Mouse (Mus musculus) heart, embryonic 10.5 days (tissue): ENCODE measurements around the gene Vps52. TPM values are rescaled to one million over a fixed set of nuclear protein-coding genes. Genes with fewer than 3 reads are reported as not detected.

Source experiments
- DNase-seq: peaks from one replicate; pipeline ENCODE4 v3.0.0-alpha.2; 2017; ENCODE audit warnings: low spot score
- H3K27ac ChIP-seq: fragments of 300-500 bp; sonication (generic); 2 replicates; pipeline ENCODE4 v1.5.1; 2016; ENCODE audit warnings: mild to moderate bottlenecking
- H3K27me3 ChIP-seq: fragments of 300-500 bp; sonication (generic); 2 replicates; pipeline ENCODE4 v1.6.1; 2016; ENCODE audit warnings: mild to moderate bottlenecking; ENCODE audit not compliant: poor library complexity, insufficient read depth, severe bottlenecking
- H3K36me3 ChIP-seq: fragments of 300-500 bp; sonication (generic); 2 replicates; pipeline ENCODE4 v1.6.1; 2016; ENCODE audit warnings: mild to moderate bottlenecking, moderate library complexity
- H3K4me1 ChIP-seq: fragments of 300-500 bp; sonication (generic); 2 replicates; pipeline ENCODE4 v1.6.1; 2016; ENCODE audit warnings: mild to moderate bottlenecking
- H3K4me3 ChIP-seq: fragments of 300-500 bp; sonication (generic); 2 replicates; pipeline ENCODE4 v1.5.1; 2016; ENCODE audit warnings: mild to moderate bottlenecking, moderate library complexity
- H3K9me3 ChIP-seq: fragments of 300-500 bp; sonication (generic); 2 replicates; pipeline ENCODE4 v1.6.1; 2016; ENCODE audit warnings: mild to moderate bottlenecking, moderate library complexity
- WGBS: fragments of 180-500 bp; shearing (Covaris S2); methylation state at CpG from one replicate; pipeline ENCODE4 v1.1.7; 2016; 5-methylcytosine and 5-hydroxymethylcytosine counted together
- polyA plus RNA-seq: library from polyadenylated mRNA; unstranded; fragments of >200 nt; fragmentation: Nextera tagmentation; extraction: Ambion mirVana; gene quantifications from 2 replicates; pipeline ENCODE4 v1.2.1, GENCODE M21; 2016

Vps52 gene
- polyA plus RNA-seq, 1 experiment from 2014 or later, result 47.1 TPM

DNA sequence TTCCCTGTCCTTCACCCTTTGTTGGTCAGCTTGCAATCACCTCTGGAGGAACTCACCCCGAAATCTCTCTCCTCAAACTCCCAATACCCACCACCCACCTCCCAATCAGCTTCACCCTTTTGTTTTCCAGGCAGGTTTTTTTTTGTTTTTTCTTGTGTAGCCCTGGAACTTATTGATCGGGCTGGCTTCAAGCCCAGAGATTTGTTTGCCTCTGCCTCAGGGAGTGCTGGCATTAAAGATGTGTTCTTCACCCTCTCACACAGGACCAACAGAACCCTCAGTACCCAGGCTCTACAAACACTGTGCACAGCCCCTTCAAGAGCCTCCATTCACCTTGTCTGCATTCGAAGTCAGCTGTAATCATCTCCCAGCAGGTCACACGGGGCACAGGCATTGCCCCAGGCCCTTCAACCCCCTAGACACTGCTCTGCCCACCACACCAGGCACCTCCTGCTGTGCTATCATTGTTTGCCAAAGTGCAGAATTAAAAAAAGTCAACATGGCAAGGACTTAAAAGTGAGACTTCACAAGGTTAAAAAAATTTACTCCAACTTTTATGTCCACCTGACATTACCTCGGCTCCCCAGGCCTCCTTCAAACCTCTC is 1.5 kb upstream of the Vps52 start:
- H3K4me3 ChIP-seq, result peak overlapping the region; percentile 100
- peak overlapping the region; percentile 98; the same call in 1 of the 2 replicates for H3K27ac ChIP-seq
- no peaks in the 10 kb centered on the region for H3K27me3 ChIP-seq
- no peaks in the 10 kb centered on the region for H3K9me3 ChIP-seq
- H3K36me3 ChIP-seq, result peaks cover 54% of the 10 kb centered on the region
- DNase-seq, result no peak
- 45% methylated on average over 5 of the region's 5 CpGs for WGBS
- H3K4me1 ChIP-seq, result peaks cover 51% of the 10 kb centered on the region

DNA sequence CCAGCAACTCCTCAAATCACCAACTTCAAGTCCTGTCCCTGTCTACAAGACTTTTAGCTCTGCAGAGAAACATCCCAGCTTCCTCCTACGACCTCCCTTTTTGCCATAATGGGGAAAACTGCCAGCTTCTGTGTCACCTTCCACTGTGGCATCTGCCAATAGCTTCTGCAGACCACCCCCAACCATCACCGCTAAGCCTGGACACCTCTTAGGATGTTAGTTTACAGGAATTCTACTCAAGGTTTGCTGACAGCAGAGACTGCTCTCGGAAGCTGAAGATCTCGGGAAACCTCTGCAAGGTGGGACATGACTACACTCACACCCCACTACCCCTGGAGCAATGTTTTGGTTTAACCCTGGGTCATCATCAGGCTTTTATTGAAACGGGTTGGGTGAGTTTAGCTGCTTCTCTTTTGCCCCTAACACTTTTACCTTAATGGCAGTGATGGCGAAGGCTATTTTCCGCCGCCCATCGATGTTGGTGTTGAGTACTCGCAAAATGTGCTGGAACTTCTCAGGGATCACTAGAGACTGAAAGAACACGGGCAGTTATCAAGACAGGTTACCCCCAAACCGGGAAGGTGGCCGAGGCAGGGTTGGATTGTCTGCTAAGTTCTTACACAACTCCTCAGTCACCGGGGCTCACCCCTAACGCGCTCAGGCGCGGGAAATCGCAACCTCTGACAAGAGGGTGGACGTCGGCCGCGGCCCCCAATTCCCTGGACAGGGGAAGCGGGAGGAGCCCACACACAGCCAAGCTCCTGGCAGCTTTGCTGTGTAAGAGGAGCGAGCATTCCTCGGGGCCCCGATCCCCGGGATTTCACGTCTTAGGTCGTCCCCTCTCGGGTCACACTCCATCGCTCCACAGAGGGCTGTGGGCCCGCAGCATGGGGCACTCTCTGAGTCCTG is 712 bp upstream of the Vps52 start:
- no peak for DNase-seq
- WGBS, result under 1% methylated on average over 33 of the region's 33 CpGs
- Histone ChIP-seq H3K27ac (peak overlapping the region; percentile 98), H3K9me3 (no peaks in the 10 kb centered on the region), H3K36me3 (peaks cover 55% of the 10 kb centered on the region), H3K4me1 (peaks cover 51% of the 10 kb centered on the region), H3K4me3 (peak overlapping the region; percentile 100), H3K27me3 (no peaks in the 10 kb centered on the region)

DNA sequence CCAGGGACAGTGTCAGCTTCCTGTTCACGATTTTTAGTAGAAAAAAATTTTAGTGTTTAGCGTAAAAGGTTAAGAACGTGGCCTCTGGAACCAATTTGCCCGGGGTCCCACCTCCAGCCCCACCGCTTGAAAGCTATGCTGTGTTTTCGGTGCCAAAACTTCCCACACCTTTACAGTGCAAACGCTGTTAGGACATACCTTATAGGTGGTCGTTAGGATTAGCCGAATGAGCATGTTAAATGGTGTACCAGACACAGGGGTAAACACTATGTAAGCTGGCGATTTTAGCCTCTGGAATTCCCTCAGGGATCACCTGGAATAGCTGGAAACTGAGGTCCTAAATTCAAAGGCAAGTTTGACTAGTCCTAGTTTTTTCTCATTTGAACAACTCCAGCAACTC is 724 bp downstream of the Vps52 start:
- H3K9me3 ChIP-seq, result no peaks in the 10 kb centered on the region
- H3K27me3 ChIP-seq, result no peaks in the 10 kb centered on the region
- WGBS, result 8% methylated on average over 10 of the region's 10 CpGs
- H3K27ac ChIP-seq, result peak overlapping the region; percentile 98
- peaks cover 38% of the 10 kb centered on the region for H3K4me1 ChIP-seq
- peaks cover 68% of the 10 kb centered on the region for H3K36me3 ChIP-seq
- no peak for DNase-seq
- peak overlapping the region; percentile 100 for H3K4me3 ChIP-seq

DNA sequence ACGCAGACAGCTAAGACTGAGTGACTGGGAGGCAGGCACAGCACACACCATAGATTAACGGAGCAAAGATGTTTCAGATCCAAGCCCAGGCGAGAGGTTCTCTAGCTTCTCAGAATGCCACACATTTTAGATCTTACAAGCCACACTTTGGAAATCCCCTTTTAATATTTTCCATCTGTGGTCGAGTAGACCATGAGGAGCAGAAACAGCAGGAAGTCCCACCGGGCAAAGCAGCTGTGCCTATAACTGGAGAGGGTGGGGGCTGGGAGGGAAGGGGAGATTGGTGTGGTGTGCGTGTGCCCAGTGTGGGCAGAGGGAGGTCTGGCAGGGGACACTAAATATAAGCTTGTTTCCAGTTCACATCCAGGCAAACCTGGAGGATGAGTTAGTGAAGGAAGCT is 1.9 kb downstream of the Vps52 start:
- no peak for DNase-seq
- peaks cover 27% of the 10 kb centered on the region for H3K4me1 ChIP-seq
- no peaks in the 10 kb centered on the region for H3K9me3 ChIP-seq
- 90% methylated on average over 6 of the region's 6 CpGs for WGBS
- H3K27me3 ChIP-seq, result no peaks in the 10 kb centered on the region
- no peak overlapping the region for H3K4me3 ChIP-seq
- no peak overlapping the region for H3K27ac ChIP-seq
- H3K36me3 ChIP-seq, result peaks cover 70% of the 10 kb centered on the region

DNA sequence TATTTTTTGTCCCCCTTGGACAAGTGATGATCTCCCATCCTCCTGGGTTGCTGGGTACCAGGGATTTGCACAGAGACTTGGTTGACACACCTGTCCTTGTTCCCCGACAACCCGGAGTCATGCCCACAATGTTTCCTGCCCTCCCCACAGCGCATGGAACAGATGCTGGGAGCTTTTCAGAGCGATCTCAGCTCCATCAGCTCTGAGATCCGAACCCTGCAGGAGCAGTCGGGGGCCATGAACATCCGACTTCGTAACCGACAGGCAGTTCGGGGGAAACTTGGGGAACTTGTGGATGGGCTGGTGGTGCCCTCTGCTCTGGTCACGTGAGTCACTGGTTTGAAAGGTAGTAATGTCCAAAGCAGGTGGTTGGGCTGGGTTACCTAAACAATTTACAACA is 2.8 kb downstream of the Vps52 start:
- no peaks in the 10 kb centered on the region for H3K9me3 ChIP-seq
- peaks cover 70% of the 10 kb centered on the region for H3K36me3 ChIP-seq
- no peak overlapping the region for H3K27ac ChIP-seq
- no peak for DNase-seq
- H3K27me3 ChIP-seq, result no peaks in the 10 kb centered on the region
- WGBS, result 91% methylated on average over 11 of the region's 11 CpGs
- peaks cover 18% of the 10 kb centered on the region for H3K4me1 ChIP-seq
- no peak overlapping the region for H3K4me3 ChIP-seq

DNA sequence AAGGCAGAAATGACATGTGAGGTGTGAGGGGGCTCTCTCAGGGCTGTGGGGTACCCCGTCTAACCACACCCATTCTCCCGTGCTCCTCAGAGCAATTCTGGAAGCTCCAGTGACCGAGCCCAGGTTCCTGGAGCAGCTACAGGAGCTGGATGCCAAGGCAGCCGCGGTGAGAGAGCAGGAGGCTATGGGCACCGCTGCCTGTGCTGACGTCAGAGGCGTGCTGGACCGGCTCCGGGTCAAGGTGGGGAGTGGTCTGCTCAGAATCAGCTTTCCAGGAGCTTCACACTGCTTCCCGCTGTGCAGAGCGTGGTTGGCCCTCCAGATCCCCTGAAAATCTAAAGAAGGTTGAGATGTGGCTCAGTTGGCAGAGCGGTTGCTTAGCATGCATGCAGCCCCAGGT is 3.5 kb downstream of the Vps52 start:
- no peak for DNase-seq
- H3K4me1 ChIP-seq, result peaks cover 11% of the 10 kb centered on the region
- no peaks in the 10 kb centered on the region for H3K27me3 ChIP-seq
- H3K36me3 ChIP-seq, result peaks cover 70% of the 10 kb centered on the region
- no peaks in the 10 kb centered on the region for H3K9me3 ChIP-seq
- H3K27ac ChIP-seq, result no peak overlapping the region
- H3K4me3 ChIP-seq, result no peak overlapping the region
- WGBS, result 94% methylated on average over 13 of the region's 13 CpGs

DNA sequence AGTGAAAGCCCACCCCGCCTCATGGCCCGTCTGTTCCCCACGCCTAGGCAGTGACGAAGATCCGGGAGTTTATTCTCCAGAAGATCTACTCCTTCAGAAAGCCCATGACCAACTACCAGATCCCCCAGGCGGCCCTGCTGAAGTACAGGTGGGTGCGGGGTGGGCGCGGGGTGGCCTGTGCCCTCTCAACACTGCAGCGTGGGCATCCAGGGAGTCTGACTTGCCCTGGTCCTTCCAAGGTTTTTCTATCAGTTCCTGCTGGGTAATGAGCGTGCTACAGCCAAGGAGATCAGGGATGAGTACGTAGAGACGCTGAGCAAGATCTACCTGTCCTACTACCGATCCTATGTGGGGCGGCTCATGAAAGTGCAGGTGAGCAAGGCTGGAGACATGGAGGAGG is 4.3 kb downstream of the Vps52 start:
- H3K27ac ChIP-seq, result no peak overlapping the region
- no peak for DNase-seq
- H3K4me3 ChIP-seq, result no peak overlapping the region
- no peaks in the 10 kb centered on the region for H3K9me3 ChIP-seq
- WGBS, result 91% methylated on average over 15 of the region's 15 CpGs
- H3K36me3 ChIP-seq, result peaks cover 69% of the 10 kb centered on the region
- peaks cover 5% of the 10 kb centered on the region for H3K4me1 ChIP-seq
- no peaks in the 10 kb centered on the region for H3K27me3 ChIP-seq

DNA sequence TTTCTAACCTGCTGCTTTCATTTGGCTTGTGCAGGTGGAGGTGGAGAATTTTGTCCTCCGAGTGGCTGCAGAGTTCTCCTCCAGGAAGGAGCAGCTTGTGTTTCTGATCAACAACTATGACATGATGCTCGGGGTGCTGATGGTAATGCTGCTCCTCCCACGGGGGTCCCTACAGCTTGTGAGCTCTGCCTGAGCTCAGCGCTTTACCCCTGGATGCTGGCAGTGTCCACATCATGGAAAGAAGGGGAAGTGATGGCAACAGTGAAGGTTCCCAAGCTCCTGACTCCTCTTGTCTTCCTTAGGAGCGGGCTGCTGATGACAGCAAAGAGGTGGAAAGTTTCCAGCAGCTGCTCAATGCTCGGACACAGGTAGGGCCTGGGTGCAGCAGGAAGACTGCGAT is 7.3 kb downstream of the Vps52 start:
- no peaks in the 10 kb centered on the region for H3K4me1 ChIP-seq
- no peak overlapping the region for H3K4me3 ChIP-seq
- WGBS, result 89% methylated on average over 7 of the region's 7 CpGs
- H3K27ac ChIP-seq, result no peak overlapping the region
- no peaks in the 10 kb centered on the region for H3K27me3 ChIP-seq
- no peak for DNase-seq
- no peaks in the 10 kb centered on the region for H3K9me3 ChIP-seq
- H3K36me3 ChIP-seq, result peaks cover 85% of the 10 kb centered on the region

DNA sequence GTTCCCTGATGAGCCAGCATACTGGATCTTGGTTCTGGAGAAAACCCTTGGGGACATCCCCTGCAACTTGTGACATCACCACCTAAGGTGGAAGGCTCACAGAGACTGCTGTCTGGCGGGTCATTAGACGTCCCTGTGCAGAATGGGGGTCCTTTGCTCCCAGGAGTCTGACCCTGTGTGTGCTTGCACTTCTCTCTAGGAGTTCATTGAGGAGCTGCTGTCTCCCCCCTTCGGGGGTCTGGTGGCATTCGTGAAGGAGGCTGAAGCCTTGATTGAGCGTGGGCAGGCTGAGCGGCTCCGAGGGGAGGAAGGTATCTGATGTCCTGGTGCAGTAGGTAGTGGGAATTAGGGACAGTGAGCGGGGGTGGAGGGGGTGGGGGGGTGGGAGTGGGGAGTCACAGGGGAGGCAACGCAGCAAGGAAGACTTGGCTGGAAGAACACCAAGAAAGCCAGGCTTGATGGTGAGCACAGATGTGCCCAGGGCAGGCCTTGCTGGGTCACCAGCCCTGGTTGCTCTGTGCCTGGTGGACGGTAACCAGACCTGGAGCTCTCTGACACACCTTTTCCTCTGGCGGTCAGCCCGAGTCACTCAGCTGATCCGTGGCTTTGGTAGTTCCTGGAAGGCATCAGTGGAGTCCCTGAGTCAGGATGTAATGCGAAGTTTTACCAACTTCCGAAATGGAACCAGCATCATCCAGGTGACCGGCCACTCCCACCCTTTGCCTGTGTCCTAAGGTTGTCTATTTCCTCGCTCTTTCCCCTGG is 9.7 kb downstream of the Vps52 start:
- peaks cover 62% of the 10 kb centered on the region for H3K36me3 ChIP-seq
- no peak overlapping the region for H3K27ac ChIP-seq
- H3K9me3 ChIP-seq, result no peaks in the 10 kb centered on the region
- no peak for DNase-seq
- WGBS, result 91% methylated on average over 17 of the region's 17 CpGs
- H3K4me1 ChIP-seq, result no peaks in the 10 kb centered on the region
- H3K27me3 ChIP-seq, result no peaks in the 10 kb centered on the region
- no peak overlapping the region for H3K4me3 ChIP-seq

DNA sequence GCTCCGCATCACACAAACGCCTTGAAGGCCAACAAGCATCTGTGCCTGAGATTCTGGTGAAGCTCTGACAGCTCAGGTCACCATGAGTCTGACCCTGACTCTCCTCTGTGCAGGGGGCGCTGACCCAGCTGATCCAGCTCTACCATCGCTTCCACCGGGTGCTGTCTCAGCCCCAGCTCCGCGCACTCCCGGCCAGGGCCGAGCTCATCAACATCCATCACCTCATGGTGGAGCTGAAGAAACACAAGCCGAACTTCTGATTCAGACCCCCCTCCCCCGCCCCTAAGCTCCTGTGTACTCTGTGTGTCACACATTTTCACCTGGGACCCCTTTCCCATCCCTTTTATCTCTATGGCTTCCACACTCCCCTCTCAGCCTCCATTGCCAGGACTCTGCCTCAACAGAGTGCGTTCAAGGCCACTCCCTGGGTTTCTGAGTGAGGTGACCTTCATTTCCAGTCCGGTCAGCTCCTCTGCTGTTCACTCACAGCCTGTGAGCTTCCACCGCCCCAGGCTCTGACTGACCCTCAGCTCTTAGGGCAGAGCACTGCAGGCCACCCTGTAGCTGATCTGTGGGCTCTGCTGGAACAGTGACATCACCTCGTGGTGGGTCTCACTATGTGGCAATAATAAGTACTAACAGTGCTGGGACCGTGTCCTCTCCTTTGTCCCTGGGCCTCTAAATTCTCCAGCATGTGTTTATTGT is 10.4 kb downstream of the Vps52 start:
- WGBS, result 86% methylated on average over 16 of the region's 16 CpGs
- H3K4me1 ChIP-seq, result no peaks in the 10 kb centered on the region
- no peaks in the 10 kb centered on the region for H3K27me3 ChIP-seq
- no peaks in the 10 kb centered on the region for H3K9me3 ChIP-seq
- DNase-seq, result no peak
- no peak overlapping the region for H3K27ac ChIP-seq
- H3K36me3 ChIP-seq, result peaks cover 55% of the 10 kb centered on the region
- H3K4me3 ChIP-seq, result no peak overlapping the region

DNA sequence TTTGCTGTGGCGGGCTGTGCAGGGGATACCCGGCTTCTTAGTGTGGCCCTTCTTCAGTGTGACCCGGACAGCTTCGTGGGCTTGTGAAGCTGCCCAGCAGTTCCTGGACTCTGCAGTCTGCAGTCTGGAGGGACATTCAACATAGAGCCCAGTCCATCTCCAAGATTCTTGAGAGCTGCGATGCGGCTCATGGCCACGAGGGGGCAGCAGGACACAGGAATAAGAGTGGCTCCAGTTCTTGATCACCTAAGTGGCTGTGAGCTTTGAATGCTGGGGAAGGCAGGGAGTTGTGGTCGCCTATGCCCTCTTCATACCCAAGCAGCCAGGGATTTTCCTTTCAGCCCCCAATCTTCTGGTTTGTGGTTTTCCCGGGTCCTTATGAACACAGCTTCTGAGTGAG is 12.9 kb downstream of the Vps52 start:
- 2% methylated on average over 9 of the region's 9 CpGs for WGBS
- no peak overlapping the region for H3K27ac ChIP-seq
- H3K27me3 ChIP-seq, result no peaks in the 10 kb centered on the region
- H3K36me3 ChIP-seq, result peaks cover 30% of the 10 kb centered on the region
- H3K4me1 ChIP-seq, result no peaks in the 10 kb centered on the region
- H3K4me3 ChIP-seq, result no peak overlapping the region
- H3K9me3 ChIP-seq, result no peaks in the 10 kb centered on the region
- DNase-seq, result peak; percentile 88

DNA sequence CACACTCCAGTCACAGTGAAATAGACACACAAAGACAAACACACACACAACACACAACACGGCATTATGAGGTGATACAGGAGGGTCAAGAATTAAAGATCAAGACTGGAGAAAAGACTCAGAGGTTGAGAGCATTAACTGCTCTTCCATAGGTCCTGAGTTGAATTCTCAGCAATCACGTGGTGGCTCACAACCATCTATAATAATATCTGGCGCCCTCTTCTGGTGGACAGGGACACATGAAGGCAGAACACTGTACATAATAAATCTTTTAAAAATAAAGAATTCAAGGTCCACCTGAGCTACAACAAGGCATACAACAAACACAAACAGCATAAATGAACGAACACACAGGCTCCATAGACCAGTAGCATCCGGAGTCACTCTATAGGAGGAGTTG is 13.3 kb downstream of the Vps52 start:
- Histone ChIP-seq H3K27me3 (no peaks in the 10 kb centered on the region), H3K4me3 (no peak overlapping the region), H3K9me3 (no peaks in the 10 kb centered on the region), H3K36me3 (peaks cover 26% of the 10 kb centered on the region), H3K27ac (no peak overlapping the region), H3K4me1 (no peaks in the 10 kb centered on the region)
- 26% methylated on average over 5 of the region's 5 CpGs for WGBS
- no peak for DNase-seq
